Mouse (Mus musculus) kidney, adult 2 months (tissue): ENCODE results near the gene Tmem143. TPM values are rescaled to one million over a fixed set of nuclear protein-coding genes. Genes with fewer than 3 reads are reported as not detected.
A peak's percentile ranks its signal among the peaks of the same experiment; 100 is the strongest.
"Not testable (repeated sequence)": the region's sequence is repeated elsewhere in the genome, so short reads cannot be mapped to it uniquely, and the experiment has no call there.

Experiments used
- DNase-seq: peaks from one replicate; pipeline ENCODE4 v3.0.0; 2021
- H3K27ac ChIP-seq: fragments of 200-500 bp; 2 replicates; pipeline ENCODE4 v1.5.1; 2012; ENCODE audit warnings: low read depth, low read length, control low read depth, inconsistent platforms; ENCODE audit not compliant: insufficient read depth
- H3K27me3 ChIP-seq: fragments of 200-500 bp; replicated peaks from 2 replicates; pipeline ENCODE4 v1.6.1; 2012; ENCODE audit warnings: mild to moderate bottlenecking, moderate library complexity, low read length, inconsistent platforms; ENCODE audit not compliant: control insufficient read depth, insufficient read depth
- H3K36me3 ChIP-seq: fragments of 200-500 bp; 2 replicates; pipeline ENCODE4 v1.6.1; 2012; ENCODE audit warnings: mild to moderate bottlenecking, moderate library complexity, low read length, inconsistent platforms; ENCODE audit not compliant: control insufficient read depth, insufficient read depth
- H3K4me1 ChIP-seq: fragments of 200-500 bp; 2 replicates; pipeline ENCODE4 v1.6.1; 2011; ENCODE audit warnings: low read length; ENCODE audit not compliant: control insufficient read depth, insufficient read depth
- H3K4me3 ChIP-seq: fragments of 200-500 bp; 2 replicates; pipeline ENCODE4 v1.5.1; 2011; ENCODE audit warnings: mild to moderate bottlenecking, low read depth, low read length, control low read depth; ENCODE audit not compliant: insufficient read depth
- CTCF ChIP-seq: fragments of 200-500 bp; conservative IDR thresholded peaks from 2 replicates; pipeline ENCODE4 v1.5.1; 2011; ENCODE audit warnings: low read depth, mild to moderate bottlenecking, control low read depth, low read length, moderate library complexity, mixed read lengths; ENCODE audit not compliant: insufficient read depth, insufficient read length
- POLR2A ChIP-seq: fragments of 200-500 bp; IDR thresholded peaks from one replicate; pipeline ENCODE4 v1.6.1; 2011; ENCODE audit warnings: low read depth, low read length, control low read depth
- WGBS: fragments of 180-500 bp; shearing (Covaris S2); methylation state at CpG from one replicate; pipeline ENCODE4 v1.1.7; 2018; 5-methylcytosine and 5-hydroxymethylcytosine counted together
- polyA plus RNA-seq: library from polyadenylated mRNA; depleted of rRNA; stranded (reverse); fragments of >200 nt; gene quantifications from 2 replicates; pipeline ENCODE4 v1.2.3, GENCODE M21; 2012; rRNA removed

Gene Tmem143
- polyA plus RNA-seq, 1 experiment, result 123 TPM

DNA sequence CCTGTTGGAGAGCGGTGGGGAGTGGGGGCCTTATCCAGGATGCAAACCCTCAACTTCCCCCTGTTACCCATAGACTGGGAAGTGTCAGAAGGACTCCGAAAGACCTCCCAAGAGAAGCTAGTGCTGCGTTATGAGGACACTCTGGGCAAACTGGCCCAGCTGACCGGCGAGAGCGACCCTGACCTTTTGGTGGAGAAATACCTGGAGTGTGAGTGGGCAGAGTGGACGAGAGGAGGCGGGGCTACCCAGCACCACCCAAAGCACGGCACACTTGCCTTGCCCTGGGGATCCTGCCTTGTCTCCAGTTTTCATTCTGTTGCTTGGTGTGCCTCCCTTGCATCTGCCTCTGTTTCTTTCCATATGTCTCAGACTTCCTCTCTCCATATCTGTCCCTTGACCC, 45.2 kb downstream of the Tmem143 start:
- Histone ChIP-seq H3K4me3 (no peak overlapping the region), H3K27ac (no peak overlapping the region), H3K27me3 (no peaks in the 10 kb centered on the region), H3K4me1 (no peaks in the 10 kb centered on the region), H3K36me3 (no peaks in the 10 kb centered on the region)
- 86% methylated on average over 9 of the region's 9 CpGs for WGBS
- no peak for TF ChIP-seq CTCF
- no peak for DNase-seq

DNA sequence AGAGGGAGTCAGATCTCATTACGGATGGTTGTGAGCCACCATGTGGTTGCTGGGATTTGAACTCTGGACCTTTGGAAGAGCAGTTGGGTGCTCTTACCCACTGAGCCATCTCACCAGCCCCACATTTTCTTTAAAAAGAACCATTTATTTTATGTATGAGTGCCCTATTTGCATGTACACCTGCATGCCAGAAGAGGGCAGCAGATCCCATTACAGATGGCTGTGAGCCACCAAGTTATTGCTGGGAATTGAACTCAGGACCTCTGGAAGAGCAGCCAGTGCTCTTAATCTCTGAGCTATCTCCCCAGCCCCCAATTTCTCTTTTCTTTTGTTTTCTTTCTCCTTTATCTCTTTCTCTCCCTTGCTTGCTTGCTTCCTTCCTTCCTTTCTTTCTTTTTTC, 46.5 kb downstream of the Tmem143 start:
- WGBS, result 54% methylated on average over 1 of the region's 1 CpGs
- H3K4me1 ChIP-seq, DNase-seq, H3K27ac ChIP-seq, H3K4me3 ChIP-seq, H3K36me3 ChIP-seq, H3K27me3 ChIP-seq: not testable (repeated sequence)
- peak; percentile 42 for TF ChIP-seq CTCF

DNA sequence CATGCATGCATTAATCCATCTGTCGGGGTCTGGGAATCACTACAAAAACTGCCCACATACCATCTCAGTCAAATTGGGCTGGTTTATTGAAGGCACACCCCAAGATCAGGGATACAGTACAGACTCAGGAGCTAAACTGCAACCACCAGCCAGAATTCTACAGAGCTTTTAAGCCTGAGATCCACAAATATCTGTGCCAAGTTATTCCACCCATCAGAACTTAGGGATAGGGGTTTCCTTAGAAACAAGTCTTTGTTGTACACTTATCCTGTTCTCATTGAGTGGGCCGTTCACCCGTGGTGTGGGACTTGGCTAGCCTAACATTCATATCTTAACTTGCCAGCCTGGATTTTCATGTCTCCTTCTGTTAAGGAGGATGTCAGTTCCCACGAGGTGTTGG, 52.3 kb downstream of the Tmem143 start:
- WGBS, result 74% methylated on average over 4 of the region's 4 CpGs
- Histone ChIP-seq H3K27ac (no peak overlapping the region), H3K27me3 (no peaks in the 10 kb centered on the region), H3K36me3 (no peaks in the 10 kb centered on the region), H3K4me3 (no peak overlapping the region), H3K4me1 (no peaks in the 10 kb centered on the region)
- TF ChIP-seq POLR2A, result no peak
- no peak for TF ChIP-seq CTCF
- no peak for DNase-seq

DNA sequence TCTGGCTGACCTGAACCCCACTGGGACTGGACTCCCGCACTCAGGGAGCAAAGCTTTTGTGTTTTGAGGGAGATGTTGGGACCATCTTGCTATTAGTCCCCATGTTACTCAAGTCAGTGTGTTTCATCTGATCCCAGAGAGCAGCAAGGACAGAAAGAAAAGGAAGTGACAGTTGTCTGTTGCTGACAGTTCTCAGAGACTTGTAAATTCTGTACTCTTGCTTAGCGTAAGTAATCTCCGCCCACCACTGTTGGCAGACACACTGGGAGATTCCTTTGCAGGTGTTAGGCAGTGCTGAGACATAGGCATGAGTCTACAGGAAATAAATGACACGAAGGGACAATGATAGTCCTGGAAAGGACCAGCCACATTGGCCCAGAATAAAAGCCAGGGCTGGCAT, 59.9 kb downstream of the Tmem143 start:
- DNase-seq, result no peak
- H3K36me3 ChIP-seq, result no peaks in the 10 kb centered on the region
- H3K4me3 ChIP-seq, result no peak overlapping the region
- H3K4me1 ChIP-seq, result no peaks in the 10 kb centered on the region
- no peak for TF ChIP-seq CTCF
- no peak for TF ChIP-seq POLR2A
- WGBS, result 56% methylated on average over 4 of the region's 4 CpGs
- no peaks in the 10 kb centered on the region for H3K27me3 ChIP-seq
- H3K27ac ChIP-seq, result no peak overlapping the region

Other genes with a start within 250 kb of the Tmem143 start
- gene Fut2, start 230.5 kb upstream of the Tmem143 start, polyA plus RNA-seq, result not detected in 2 replicates
- 0.09 TPM in 1 of 2 replicates, not detected in the other for gene Ntn5, start 212.9 kb upstream of the Tmem143 start, polyA plus RNA-seq
- gene Sec1, start 202.5 kb upstream of the Tmem143 start, polyA plus RNA-seq, result 0.22 and 0.23 TPM in 2 replicates
- 8.1 and 8.3 TPM in 2 replicates for gene Car11, start 197.1 kb upstream of the Tmem143 start, polyA plus RNA-seq
- gene Dbp, start 191.9 kb upstream of the Tmem143 start, polyA plus RNA-seq, result 106 and 116 TPM in 2 replicates
- gene Rpl18, start 181.5 kb upstream of the Tmem143 start, polyA plus RNA-seq, result 955 and 1,014 TPM in 2 replicates
- gene Sphk2, start 178.9 kb upstream of the Tmem143 start, polyA plus RNA-seq, result 57.2 and 68.3 TPM in 2 replicates
- 0.19 and 0.35 TPM in 2 replicates for gene Fam83e, start 175.7 kb upstream of the Tmem143 start, polyA plus RNA-seq
- gene Spaca4, start 171.1 kb upstream of the Tmem143 start, polyA plus RNA-seq, result 0.15 and 0.28 TPM in 2 replicates
- gene Lmtk3, start 113.2 kb upstream of the Tmem143 start, polyA plus RNA-seq, result 5.7 and 7.3 TPM in 2 replicates
- gene Sult2b1, start 112.3 kb upstream of the Tmem143 start, polyA plus RNA-seq, result 4.2 and 6.1 TPM in 2 replicates
- gene Cyth2, start 82.4 kb upstream of the Tmem143 start, polyA plus RNA-seq, result 43.3 and 44.7 TPM in 2 replicates
- gene Kcnj14, start 72.2 kb upstream of the Tmem143 start, polyA plus RNA-seq, result 0.28 and 0.31 TPM in 2 replicates
- 12.3 and 12.9 TPM in 2 replicates for gene Grwd1, start 66.0 kb upstream of the Tmem143 start, polyA plus RNA-seq
- 331 and 358 TPM in 2 replicates for gene Kdelr1, start 24.2 kb upstream of the Tmem143 start, polyA plus RNA-seq
- gene Grin2d, start 18.6 kb upstream of the Tmem143 start, polyA plus RNA-seq, result 0.45 and 0.50 TPM in 2 replicates
- 0.19 and 0.50 TPM in 2 replicates for gene Syngr4, start 227 bp upstream of the Tmem143 start, polyA plus RNA-seq
- 62.1 and 65.4 TPM in 2 replicates for gene Emp3, start 24.5 kb downstream of the Tmem143 start, polyA plus RNA-seq
- 8.6 and 8.9 TPM in 2 replicates for gene Ccdc114, start 27.1 kb downstream of the Tmem143 start, polyA plus RNA-seq
- 13.2 and 21.1 TPM in 2 replicates for gene Abcc6, start 133.4 kb downstream of the Tmem143 start, polyA plus RNA-seq
- gene Nomo1, start 136.8 kb downstream of the Tmem143 start, polyA plus RNA-seq, result 36.4 and 36.8 TPM in 2 replicates
- 0.90 and 1.7 TPM in 2 replicates for gene Kcnj11, start 203.8 kb downstream of the Tmem143 start, polyA plus RNA-seq